In the genomic region with DNA sequence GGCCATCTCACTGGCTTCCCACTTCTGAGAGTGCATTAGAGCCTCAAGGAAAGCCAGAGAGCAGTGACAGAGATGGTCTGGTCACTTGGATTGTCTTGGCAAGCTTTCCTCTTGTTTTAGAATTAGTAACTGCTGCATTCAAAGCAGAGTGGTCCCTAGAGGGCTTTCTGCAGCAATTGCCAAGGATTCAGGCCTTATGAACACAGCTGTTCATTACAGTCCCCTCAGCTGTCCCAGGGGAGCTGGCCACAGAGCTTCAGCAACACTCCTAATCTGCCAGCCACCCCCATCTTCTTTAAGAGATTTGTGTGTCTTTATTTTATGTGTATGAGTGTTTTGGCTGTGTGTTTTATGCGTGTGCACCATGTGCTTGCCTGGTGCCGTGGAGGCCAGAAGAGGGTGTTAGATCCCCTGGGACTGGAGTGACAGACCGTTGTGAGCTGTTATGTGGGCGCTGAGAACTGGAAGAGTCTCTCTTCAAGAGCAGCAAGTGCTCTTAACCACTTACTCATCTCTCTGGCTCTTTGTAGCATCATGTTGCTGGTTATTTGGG, we compare ENCODE assay signal across 10 mouse cellular contexts. TPM values are rescaled to one million over a fixed set of nuclear protein-coding genes. Genes with fewer than 3 reads are reported as not detected.
DNase-seq lines count a peak whose midpoint lies in the region; ATAC-seq and TF ChIP-seq lines count a peak whose summit lies in the region.
"Had no signal": no experiment of that assay in that cellular context is flagged by ENCODE, and none has a peak within 500 bp of the region (broad histone marks: within the 10 kb centered on the region; RNA-seq: fewer than 3 reads in every experiment).

No protein-coding gene starts in this region.

- H3K36me3 ChIP-seq in kidney, embryonic 16.5 days (ENCODE audit: insufficient read depth, low read length): peaks cover 27% of the 10 kb centered on the region
- H3K36me3 ChIP-seq in CH12.LX (replicated peaks in 1 of 2; ENCODE audit: control insufficient read depth in 1 of 2, insufficient read depth in 1 of 2, low read length in 1 of 2): no peaks in the 10 kb centered on the region
- H3K36me3 ChIP-seq in heart, embryonic 13.5 days: peaks cover 75% of the 10 kb centered on the region

- TF ChIP-seq POLR2A in CH12.LX (IDR thresholded peaks at IDR 0.05; ENCODE audit: low read depth, low read length): no peak

- no peak; a peak in 1 of 4 replicates for TF ChIP-seq CTCF in CH12.LX (conservative IDR thresholded peaks at IDR 0.05 in 1 of 2, IDR thresholded peaks at IDR 0.05 in 1 of 2; ENCODE audit: low read depth in 2 of 2, low read length in 2 of 2)

- TF ChIP-seq EP300 in CH12.LX (IDR thresholded peaks at IDR 0.05; ENCODE audit: low read length): peak; percentile 77

- H3K4me1 ChIP-seq in kidney, embryonic 16.5 days (ENCODE audit: insufficient read depth, low read length): peaks cover 18% of the 10 kb centered on the region; the same call in 1 of the 2 replicates
- peaks cover 4 to 27% of the 10 kb centered on the region in 2 experiments; a peak in 3 of 4 replicates for H3K4me1 ChIP-seq in CH12.LX (ENCODE audit: control insufficient read depth in 1 of 2, insufficient read depth in 2 of 2)
- peaks cover 42% of the 10 kb centered on the region for H3K4me1 ChIP-seq in heart, embryonic 13.5 days

- ATAC-seq in kidney, embryonic 16.5 days (ENCODE audit: low FRiP score, low TSS enrichment): no peak
- ATAC-seq in heart, embryonic 13.5 days (ENCODE audit: extremely low read depth, insufficient number of reproducible peaks, low FRiP score, low TSS enrichment): no peak
- ATAC-seq: forebrain, embryonic 15.5 days had no signal

- 63% methylated on average over 4 of the region's 4 CpGs for WGBS in kidney, embryonic 16.5 days
- 76% methylated on average over 4 of the region's 4 CpGs for WGBS in heart, embryonic 13.5 days

- H3K27me3 ChIP-seq in kidney, embryonic 16.5 days (ENCODE audit: insufficient read depth, low read length): no peaks in the 10 kb centered on the region
- H3K27me3 ChIP-seq in CH12.LX (replicated peaks): no peaks in the 10 kb centered on the region
- no peaks in the 10 kb centered on the region for H3K27me3 ChIP-seq in heart, embryonic 13.5 days (replicated peaks)
- H3K27me3 ChIP-seq: forebrain, embryonic 15.5 days; liver, embryonic 13.5 days had no signal

- no peak overlapping the region for H3K4me2 ChIP-seq in kidney, embryonic 16.5 days (replicated peaks; ENCODE audit: low read depth, low read length)
- H3K4me2 ChIP-seq in CH12.LX (ENCODE audit: insufficient read depth, low read depth, poor library complexity, severe bottlenecking): no peak overlapping the region; the same call in 1 of the 2 replicates
- H3K4me2 ChIP-seq in heart, embryonic 13.5 days: no peak overlapping the region
- H3K4me2 ChIP-seq: forebrain, embryonic 15.5 days; liver, embryonic 13.5 days had no signal

- TF ChIP-seq RAD21 in CH12.LX (IDR thresholded peaks at IDR 0.05; ENCODE audit: low read depth, low read length): no peak

- intact Hi-C loops in left cerebral cortex, postnatal 25 days (cut with DNase I): no loop called here

- dilution Hi-C loops in CH12.LX (cut with MboI; ENCODE audit: extremely low pct_ligation_motif_present, extremely low pct_unique_long_range_greater_than_20kb, low sequenced_read_pairs): no loop called here

- no peaks in the 10 kb centered on the region for H3K9me3 ChIP-seq in kidney, embryonic 16.5 days (ENCODE audit: low read length)
- no peaks in the 10 kb centered on the region for H3K9me3 ChIP-seq in CH12.LX (replicated peaks; ENCODE audit: low read length)
- H3K9me3 ChIP-seq in heart, embryonic 13.5 days: no peaks in the 10 kb centered on the region
- H3K9me3 ChIP-seq: forebrain, embryonic 15.5 days; liver, embryonic 13.5 days had no signal

- peak; percentile 12 for DNase-seq in kidney, adult 18-20 months
- DNase-seq in CH12.LX (ENCODE audit: extremely low read depth): peak; percentile 88
- DNase-seq in kidney, postnatal 36 days: peak; percentile 37 to 54
- DNase-seq in left cerebral cortex, postnatal 25 days (ENCODE audit: low spot score in 2 of 2): no peak
- DNase-seq in layer of hippocampus, postnatal 10 days (ENCODE audit: low spot score in 2 of 2): no peak
- no peak for DNase-seq in right cerebral cortex, adult 2 months (ENCODE audit: low spot score in 2 of 2)
- DNase-seq: liver, embryonic 13.5 days had no signal

- H3K4me3 ChIP-seq in kidney, embryonic 16.5 days (ENCODE audit: low read length): no peak overlapping the region
- H3K4me3 ChIP-seq in CH12.LX (replicated peaks in 1 of 3; ENCODE audit: low read depth in 2 of 3, low read length in 2 of 3, poor library complexity in 1 of 3): no peak overlapping the region
- no peak overlapping the region for H3K4me3 ChIP-seq in heart, embryonic 13.5 days
- H3K4me3 ChIP-seq: forebrain, embryonic 15.5 days; liver, embryonic 13.5 days had no signal

- no peak overlapping the region for H3K27ac ChIP-seq in kidney, embryonic 16.5 days (ENCODE audit: low read length)
- H3K27ac ChIP-seq in CH12.LX (ENCODE audit: insufficient read depth, low read depth): no peak overlapping the region
- H3K27ac ChIP-seq in heart, embryonic 13.5 days (replicated peaks): peak overlapping the region; percentile 61
- H3K27ac ChIP-seq: forebrain, embryonic 15.5 days; liver, embryonic 13.5 days had no signal

- H3K79me2 ChIP-seq in CH12.LX (replicated peaks; ENCODE audit: control insufficient read depth, extremely low read depth, insufficient read depth, poor library complexity, severe bottlenecking): no peaks in the 10 kb centered on the region

- in situ Hi-C loops in CH12.LX (cut with MboI; ENCODE audit: low pct_ligation_motif_present, low pct_unique_long_range_greater_than_20kb, low sequenced_read_pairs): no loop called here

- H3K9ac ChIP-seq in kidney, embryonic 16.5 days (replicated peaks; ENCODE audit: low read length): no peak overlapping the region
- H3K9ac ChIP-seq in CH12.LX (ENCODE audit: insufficient read depth, low read depth): no peak overlapping the region
- H3K9ac ChIP-seq in heart, embryonic 13.5 days: no peak overlapping the region
- H3K9ac ChIP-seq: forebrain, embryonic 15.5 days; liver, embryonic 13.5 days had no signal

TF ChIP-seq in CH12.LX, 34 proteins besides CTCF, POLR2A, EP300 and RAD21 (continues in another document):
- no peak for TF ChIP-seq E2F4 (IDR thresholded peaks at IDR 0.05; ENCODE audit: insufficient replicate concordance, low read depth, low read length)
- no peak for TF ChIP-seq SMC3 (IDR thresholded peaks at IDR 0.05; ENCODE audit: low read depth, low read length)
- TF ChIP-seq ZKSCAN1 (IDR thresholded peaks at IDR 0.05; ENCODE audit: borderline replicate concordance, low read depth, low read length): no peak
- TF ChIP-seq IRF4 (IDR thresholded peaks at IDR 0.05; ENCODE audit: low read depth, low read length): no peak
- no peak for TF ChIP-seq MAZ (IDR thresholded peaks at IDR 0.05; ENCODE audit: low read depth, low read length)
- no peak for TF ChIP-seq NRF1 (IDR thresholded peaks at IDR 0.05; ENCODE audit: low read depth, low read length)
- no peak for TF ChIP-seq USF2 (conservative IDR thresholded peaks at IDR 0.05; ENCODE audit: low read depth, low read length)
- 0 out of 2 replicates have a peak, but pooled peaks have one; percentile 59 for TF ChIP-seq KAT2A (IDR thresholded peaks at IDR 0.05; ENCODE audit: insufficient replicate concordance, low read length)
- TF ChIP-seq MAX (IDR thresholded peaks at IDR 0.05; ENCODE audit: low read length): peak; percentile 68; the same call in 1 of the 2 replicates
- no peak for TF ChIP-seq POLR2AphosphoS2 (IDR thresholded peaks at IDR 0.05; ENCODE audit: low read depth, low read length)
- TF ChIP-seq MEF2A (IDR thresholded peaks at IDR 0.05; ENCODE audit: borderline replicate concordance, low read depth, low read length): peak; percentile 42; the same call in 1 of the 2 replicates
- TF ChIP-seq ZMIZ1 (IDR thresholded peaks at IDR 0.05; ENCODE audit: low read depth, low read length): no peak
- TF ChIP-seq TCF12 (IDR thresholded peaks at IDR 0.05; ENCODE audit: low read depth, low read length): peak; percentile 53; the same call in 1 of the 2 replicates
- peak; percentile 82 for TF ChIP-seq ETS1 (conservative IDR thresholded peaks at IDR 0.05; ENCODE audit: low read depth, low read length)
- TF ChIP-seq RCOR1 (conservative IDR thresholded peaks at IDR 0.05; ENCODE audit: low read depth, low read length): no peak
- no peak for TF ChIP-seq JUND (conservative IDR thresholded peaks at IDR 0.05; ENCODE audit: low read depth, low read length)
- peak; percentile 29; the same call in 1 of the 2 replicates for TF ChIP-seq MXI1 (IDR thresholded peaks at IDR 0.05; ENCODE audit: low read depth, low read length)
- no peak for TF ChIP-seq NELFE (IDR thresholded peaks at IDR 0.05; ENCODE audit: low read depth, low read length)
- TF ChIP-seq USF1 (IDR thresholded peaks at IDR 0.05; ENCODE audit: low read depth, low read length): no peak
- TF ChIP-seq ZC3H11A (IDR thresholded peaks at IDR 0.05; ENCODE audit: low read depth, low read length): no peak
- no peak for TF ChIP-seq TBP (conservative IDR thresholded peaks at IDR 0.05; ENCODE audit: low read depth, low read length)
- TF ChIP-seq MYC (IDR thresholded peaks at IDR 0.05; ENCODE audit: low read depth, low read length): no peak
- peak; percentile 51 for TF ChIP-seq BHLHE40 (IDR thresholded peaks at IDR 0.05; ENCODE audit: low read depth, low read length)
- TF ChIP-seq CHD2 (IDR thresholded peaks at IDR 0.05; ENCODE audit: low read length): no peak
- no peak for TF ChIP-seq JUN (IDR thresholded peaks at IDR 0.05; ENCODE audit: insufficient read depth, low read depth, low read length)
- 0 out of 2 replicates have a peak, but pooled peaks have one; percentile 29 for TF ChIP-seq MAFK (IDR thresholded peaks at IDR 0.05; ENCODE audit: insufficient replicate concordance, low read length)
- no peak for TF ChIP-seq CHD1 (IDR thresholded peaks at IDR 0.05; ENCODE audit: low read depth, low read length)
- no peak for TF ChIP-seq PAX5 (IDR thresholded peaks at IDR 0.05; ENCODE audit: low read length)
- no peak for TF ChIP-seq GABPA (IDR thresholded peaks at IDR 0.05; ENCODE audit: insufficient replicate concordance, low read depth, low read length)
- no peak for TF ChIP-seq ELF1 (IDR thresholded peaks at IDR 0.05; ENCODE audit: low read depth, low read length)

RNA-seq across cellular contexts. Expression of gene Myh10, which starts 27.8 kb away (rescaled TPM):
- 147 and 155 TPM in 2 replicates for polyA plus RNA-seq in kidney, embryonic 16.5 days (2015; fragmentation: Nextera tagmentation; extraction: Ambion mirVana)
- total RNA-seq in CH12.LX (2012; rRNA removed) (0.38 and 0.46 TPM in 2 replicates), CH12.LX (2014; rRNA removed) (0.62 and 1.1 TPM in 2 replicates)
- polyA plus RNA-seq in CH12.LX (2012; ENCODE audit: insufficient read length, low read depth): 2.7 and 3.1 TPM in 2 replicates
- 124 and 133 TPM in 2 replicates for polyA plus RNA-seq in heart, embryonic 13.5 days (2015; fragmentation: Nextera tagmentation; extraction: Ambion mirVana)
- total RNA-seq in left cerebral cortex, postnatal 25 days (2021): 100 to 1,000 TPM; 197 to 215 TPM
- total RNA-seq in layer of hippocampus, postnatal 10 days (2021): 100 to 1,000 TPM; 164 to 167 TPM

Comparison
In these comparisons a context has a peak if more than half of its experiments do, and no peak if none do; other contexts are left out.
1. DNase-seq: peak in kidney, adult 18-20 months (single experiment), CH12.LX (single experiment) and kidney, postnatal 36 days (2 of 2); none in left cerebral cortex, postnatal 25 days (0 of 2), layer of hippocampus, postnatal 10 days (0 of 2) and right cerebral cortex, adult 2 months (0 of 2).
2. RNA of gene Myh10, which starts 27.8 kb away (total RNA-seq): 197 to 215 TPM in left cerebral cortex, postnatal 25 days and 164 to 167 TPM in layer of hippocampus, postnatal 10 days; 0.38 to 1.1 TPM in CH12.LX; every median in the first group is over 10 times any median in the second.